Mouse (Mus musculus) limb, embryonic 14.5 days (tissue): ENCODE measurements at regions not wholly inside any gene's neighbourhood (a gene's known extent, or its start where the extent isn't known, plus 50 kb on each side); places are given as distances from the start of the nearest gene placed in this dataset.

Experiments used
- ATAC-seq: fragments of 200-750 bp; cut with Nextera tagmentation; 2 replicates; pipeline ENCODE4 v1.8.0; 2017; ENCODE audit warnings: low read depth, moderate number of reproducible peaks, moderate TSS enrichment; ENCODE audit not compliant: low FRiP score
- DNase-seq: peaks from one replicate; pipeline ENCODE4 v3.0.0-alpha.2; 2015; ENCODE audit warnings: low spot score
- H3K27ac ChIP-seq: fragments of 300-500 bp; sonication (generic); replicated peaks from 2 replicates; pipeline ENCODE4 v1.5.1; 2014; ENCODE audit warnings: low read depth, mild to moderate bottlenecking, low read length, moderate library complexity, mixed read lengths
- H3K27me3 ChIP-seq: fragments of 300-500 bp; sonication (generic); 2 replicates; pipeline ENCODE4 v1.6.1; 2014; ENCODE audit warnings: low read length, mixed read lengths; ENCODE audit not compliant: control insufficient read depth, insufficient read depth
- H3K36me3 ChIP-seq: fragments of 300-500 bp; sonication (generic); 2 replicates; pipeline ENCODE4 v1.6.1; 2014; ENCODE audit warnings: mild to moderate bottlenecking, low read length, moderate library complexity, mixed read lengths; ENCODE audit not compliant: control insufficient read depth, insufficient read depth
- H3K4me1 ChIP-seq: fragments of 300-500 bp; sonication (generic); 2 replicates; pipeline ENCODE4 v1.6.1; 2014; ENCODE audit warnings: antibody characterized with exemption, low read length, mixed read lengths; ENCODE audit not compliant: control insufficient read depth, insufficient read depth
- H3K4me2 ChIP-seq: fragments of 300-500 bp; sonication (generic); replicated peaks from 2 replicates; pipeline ENCODE4 v1.6.1; 2014; ENCODE audit warnings: low read depth, mild to moderate bottlenecking, low read length, moderate library complexity; ENCODE audit not compliant: severe bottlenecking
- H3K4me3 ChIP-seq: fragments of 300-500 bp; sonication (generic); replicated peaks from 2 replicates; pipeline ENCODE4 v1.5.1; 2014; ENCODE audit warnings: low read length
- H3K9ac ChIP-seq: fragments of 300-500 bp; sonication (generic); 2 replicates; pipeline ENCODE4 v1.6.1; 2014; ENCODE audit warnings: mild to moderate bottlenecking, low read depth, low read length, moderate library complexity; ENCODE audit not compliant: severe bottlenecking
- H3K9me3 ChIP-seq: fragments of 300-500 bp; sonication (generic); 2 replicates; pipeline ENCODE4 v1.6.1; 2016; ENCODE audit warnings: low read length; ENCODE audit not compliant: control insufficient read depth
- POLR2A ChIP-seq: fragments of 200-500 bp; IDR thresholded peaks from 2 replicates; pipeline ENCODE4 v1.8.0; 2012; ENCODE audit warnings: inconsistent platforms, mild to moderate bottlenecking, moderate library complexity, borderline replicate concordance; ENCODE audit not compliant: insufficient read depth, insufficient read length; ENCODE audit errors: extremely low read depth
- WGBS: fragments of 180-500 bp; shearing (Covaris S2); extraction: QIAGEN DNeasy Blood & Tissue Kit; methylation state at CpG from one replicate; pipeline ENCODE4 v1.1.7; 2014; 5-methylcytosine and 5-hydroxymethylcytosine counted together

DNA sequence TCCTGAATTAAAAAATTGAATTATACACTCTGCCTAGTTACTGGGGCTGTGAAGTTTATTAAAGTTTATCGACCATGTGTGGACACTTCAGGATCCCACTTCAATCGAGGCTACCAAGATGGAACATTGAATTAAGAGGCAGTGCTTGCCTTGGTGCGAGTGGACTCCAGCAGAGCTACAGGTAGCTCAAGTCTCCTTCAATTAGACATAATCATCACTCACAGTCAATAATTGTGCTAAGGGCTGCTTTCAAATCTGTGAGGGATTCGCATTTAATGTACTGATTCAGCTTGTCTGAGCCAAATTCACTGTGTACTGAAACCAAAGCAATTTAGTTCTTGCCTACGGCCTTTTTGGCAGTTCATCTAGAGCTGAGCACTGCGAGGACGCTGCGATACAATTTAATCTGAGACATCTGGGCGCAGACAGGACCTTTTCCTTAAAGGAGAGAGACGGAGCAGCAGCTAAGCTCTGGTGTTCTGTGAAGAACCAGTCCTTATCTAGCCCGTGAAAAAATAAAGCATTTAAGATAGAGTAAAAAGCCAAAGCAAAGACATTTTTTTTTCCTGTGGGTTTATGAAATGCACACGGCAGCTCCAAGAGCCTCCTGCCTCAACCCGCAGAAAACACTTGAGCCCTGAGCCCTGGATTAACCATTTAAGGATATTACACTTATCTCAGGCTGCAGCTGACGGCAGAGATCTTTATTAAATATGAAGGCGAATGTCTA, 220.8 kb upstream of the Irx1 start:
- no peak for ATAC-seq
- Histone ChIP-seq H3K4me1 (no peaks in the 10 kb centered on the region), H3K9ac (no peak overlapping the region), H3K27ac (no peak overlapping the region), H3K27me3 (no peaks in the 10 kb centered on the region), H3K4me2 (no peak overlapping the region), H3K9me3 (no peaks in the 10 kb centered on the region), H3K36me3 (no peaks in the 10 kb centered on the region), H3K4me3 (no peak overlapping the region)
- TF ChIP-seq POLR2A: no peak
- WGBS: 36% methylated on average over 15 of the region's 15 CpGs
- peak; percentile 58 for DNase-seq

- Histone ChIP-seq H3K4me2 (no peak overlapping the region), H3K27ac (no peak overlapping the region), H3K4me3 (no peak overlapping the region), H3K9me3 (no peaks in the 10 kb centered on the region), H3K27me3 (no peaks in the 10 kb centered on the region), H3K36me3 (no peaks in the 10 kb centered on the region), H3K4me1 (no peaks in the 10 kb centered on the region), H3K9ac (no peak overlapping the region)
- DNase-seq (no peak), ATAC-seq (no peak)
- TF ChIP-seq POLR2A: no peak
- 79% methylated on average over 3 of the region's 3 CpGs for WGBS
Observed at GRCm38 (mm10) chr13:72184846-72185118, 221.3 kb upstream of the Irx1 start.

DNA sequence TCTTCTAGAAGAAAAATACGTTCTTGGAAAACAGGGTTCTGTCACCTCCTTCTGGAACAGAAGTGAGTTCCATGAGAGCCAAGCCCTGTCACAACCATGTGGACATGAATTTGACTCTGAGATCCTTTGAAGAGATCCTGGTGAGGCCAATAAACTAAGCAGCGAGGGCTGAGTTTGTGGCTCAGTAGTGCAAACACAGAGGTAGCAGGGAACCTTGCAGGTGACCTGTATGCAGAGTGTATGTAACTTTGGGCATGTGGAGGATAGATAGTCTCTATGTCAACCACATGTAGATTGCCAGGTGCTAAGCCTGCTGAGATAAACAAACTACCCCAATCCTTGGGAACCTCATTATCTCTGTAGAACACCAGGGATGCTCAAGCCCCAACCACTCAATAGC, 232.4 kb upstream of the Irx1 start:
- no peak for ATAC-seq
- Histone ChIP-seq H3K27ac (no peak overlapping the region), H3K4me2 (no peak overlapping the region), H3K36me3 (no peaks in the 10 kb centered on the region), H3K27me3 (no peaks in the 10 kb centered on the region), H3K4me1 (peaks cover 7% of the 10 kb centered on the region; the same call in 1 of the 2 replicates), H3K4me3 (no peak overlapping the region), H3K9ac (no peak overlapping the region), H3K9me3 (no peaks in the 10 kb centered on the region)
- DNase-seq: no peak
- 86% methylated on average over 2 of the region's 2 CpGs for WGBS
- no peak for TF ChIP-seq POLR2A

- WGBS: 26% methylated on average over 22 of the region's 22 CpGs
- peaks cover 7% of the 10 kb centered on the region; the same call in 1 of the 2 replicates for H3K4me1 ChIP-seq
- no peak overlapping the region for H3K9ac ChIP-seq
- no peaks in the 10 kb centered on the region for H3K36me3 ChIP-seq
- H3K27ac ChIP-seq: no peak overlapping the region
- DNase-seq (peak; percentile 36), ATAC-seq (peak; percentile 55)
- H3K27me3 ChIP-seq: no peaks in the 10 kb centered on the region
- no peaks in the 10 kb centered on the region for H3K9me3 ChIP-seq
- 0 out of 2 replicates have a peak overlapping the region, but pooled peaks have one; percentile 7 for H3K4me2 ChIP-seq
- no peak overlapping the region for H3K4me3 ChIP-seq
- no peak for TF ChIP-seq POLR2A
Observed at GRCm38 (mm10) chr13:72198341-72199105, 235.0 kb upstream of the Irx1 start.

GRCm38 (mm10) chr13:72209518-72209917, 246.0 kb upstream of the Irx1 start:
- Histone ChIP-seq H3K4me2 (no peak overlapping the region), H3K27ac (no peak overlapping the region), H3K9me3 (no peaks in the 10 kb centered on the region), H3K36me3 (no peaks in the 10 kb centered on the region), H3K4me3 (no peak overlapping the region), H3K4me1 (no peaks in the 10 kb centered on the region), H3K9ac (no peak overlapping the region), H3K27me3 (no peaks in the 10 kb centered on the region)
- ATAC-seq (no peak), DNase-seq (no peak)
- WGBS: 60% methylated on average over 5 of the region's 5 CpGs
- no peak for TF ChIP-seq POLR2A
